Mouse (Mus musculus) thymus, adult 18-20 months (tissue): Measurements from ENCODE around the gene Cpeb1.

ENCODE experiments used
- DNase-seq, 2 experiments: peaks; one replicate each; pipeline ENCODE4 v3.0.0; 2022; ENCODE audit warnings: mixed read lengths in 2 of 2

The Cpeb1 gene

GRCm38 (mm10) chr7:81326043-81326442, 129.2 kb downstream of the Cpeb1 start:
- DNase-seq: no peak

GRCm38 (mm10) chr7:81321776-81322175, 133.5 kb downstream of the Cpeb1 start:
- no peak for DNase-seq

GRCm38 (mm10) chr7:81319749-81320148, 135.5 kb downstream of the Cpeb1 start:
- no peak for DNase-seq

- DNase-seq: no peak
Measured at GRCm38 (mm10) chr7:81315583-81315982, 139.7 kb downstream of the Cpeb1 start.

- DNase-seq: no peak
Measured at GRCm38 (mm10) chr7:81311581-81311980, 143.7 kb downstream of the Cpeb1 start.

- no peak for DNase-seq
Measured at GRCm38 (mm10) chr7:81311130-81311529, 144.1 kb downstream of the Cpeb1 start.

- no peak for DNase-seq
Measured at GRCm38 (mm10) chr7:81309247-81309646, 146.0 kb downstream of the Cpeb1 start.

GRCm38 (mm10) chr7:81307735-81308134, 147.5 kb downstream of the Cpeb1 start:
- DNase-seq: no peak

- no peak for DNase-seq
Measured at GRCm38 (mm10) chr7:81304675-81305074, 150.6 kb downstream of the Cpeb1 start.

GRCm38 (mm10) chr7:81304100-81304499, 151.2 kb downstream of the Cpeb1 start:
- no peak for DNase-seq

GRCm38 (mm10) chr7:81303682-81304081, 151.6 kb downstream of the Cpeb1 start:
- no peak for DNase-seq

- no peak for DNase-seq
Measured at GRCm38 (mm10) chr7:81301323-81301722, 153.9 kb downstream of the Cpeb1 start.

- no peak for DNase-seq
Measured at GRCm38 (mm10) chr7:81298206-81298605, 157.1 kb downstream of the Cpeb1 start.
